Mouse (Mus musculus) c-Kit-negative CD71-positive TER-119-positive erythroid progenitor cells, embryonic 14.5 days (primary cell): ENCODE data around the gene Pcca.
"Not testable (repeated sequence)": the region's sequence is repeated elsewhere in the genome, so short reads cannot be mapped to it uniquely, and the experiment has no call there.

Source experiments
- DNase-seq: peaks from one replicate; pipeline ENCODE4 v3.0.0-alpha.2; 2013; ENCODE audit warnings: low read depth, low spot score

Gene Pcca

GRCm38 (mm10) chr14:122560893-122561452 is 26.8 kb downstream of the Pcca start:
- not testable (repeated sequence) for DNase-seq

- no peak for DNase-seq
Observed at GRCm38 (mm10) chr14:122570862-122571261, 36.7 kb downstream of the Pcca start.

- DNase-seq = no peak
Observed at GRCm38 (mm10) chr14:122574064-122574751, 40.1 kb downstream of the Pcca start.

GRCm38 (mm10) chr14:122577816-122578215 is 43.7 kb downstream of the Pcca start:
- no peak for DNase-seq

GRCm38 (mm10) chr14:122582057-122582456 is 47.9 kb downstream of the Pcca start:
- no peak for DNase-seq

- DNase-seq = no peak
Observed at GRCm38 (mm10) chr14:122582491-122583077, 48.5 kb downstream of the Pcca start.

- not testable (repeated sequence) for DNase-seq
Observed at GRCm38 (mm10) chr14:122584087-122584486, 50.0 kb downstream of the Pcca start.

- DNase-seq = no peak
Observed at GRCm38 (mm10) chr14:122586942-122587341, 52.8 kb downstream of the Pcca start.

GRCm38 (mm10) chr14:122597534-122597933 is 63.4 kb downstream of the Pcca start:
- DNase-seq = no peak

GRCm38 (mm10) chr14:122598802-122599201 is 64.7 kb downstream of the Pcca start:
- DNase-seq = no peak

GRCm38 (mm10) chr14:122599839-122600238 is 65.7 kb downstream of the Pcca start:
- no peak for DNase-seq

GRCm38 (mm10) chr14:122602701-122603100 is 68.6 kb downstream of the Pcca start:
- no peak for DNase-seq

- DNase-seq = no peak
Observed at GRCm38 (mm10) chr14:122606499-122606898, 72.4 kb downstream of the Pcca start.

GRCm38 (mm10) chr14:122607456-122607855 is 73.3 kb downstream of the Pcca start:
- no peak for DNase-seq

- no peak for DNase-seq
Observed at GRCm38 (mm10) chr14:122608323-122608722, 74.2 kb downstream of the Pcca start.

- DNase-seq = no peak
Observed at GRCm38 (mm10) chr14:122611035-122611434, 76.9 kb downstream of the Pcca start.

- DNase-seq = no peak
Observed at GRCm38 (mm10) chr14:122612317-122612716, 78.2 kb downstream of the Pcca start.

- DNase-seq = no peak
Observed at GRCm38 (mm10) chr14:122617656-122618055, 83.5 kb downstream of the Pcca start.

- DNase-seq = no peak
Observed at GRCm38 (mm10) chr14:122633416-122633815, 99.3 kb downstream of the Pcca start.

- no peak for DNase-seq
Observed at GRCm38 (mm10) chr14:122636601-122637000, 102.5 kb downstream of the Pcca start.

- DNase-seq = no peak
Observed at GRCm38 (mm10) chr14:122637798-122638555, 103.9 kb downstream of the Pcca start.

- no peak for DNase-seq
Observed at GRCm38 (mm10) chr14:122639168-122639720, 105.1 kb downstream of the Pcca start.
